8 mouse cellular contexts compared by ENCODE assay signal in genomic region chr17:80206671-80207581, GRCm38 (mm10). TPM values are rescaled to one million over a fixed set of nuclear protein-coding genes. Genes with fewer than 3 reads are reported as not detected.
DNase-seq lines count a peak whose midpoint lies in the region; ATAC-seq and TF ChIP-seq lines count a peak whose summit lies in the region.

Gene Srsf7 (minus strand): TSS chr17:80207307.
Gene Ttc39d (plus strand): TSS chr17:80207460.

- peak; percentile 99 to 100 for DNase-seq in CD8-positive naive resting alpha-beta T cell, adult 2 months (ENCODE audit: low read depth in 2 of 2, low spot score in 2 of 2)
- peak; percentile 97 for DNase-seq in c-Kit-positive CD71-negative TER-119-negative erythroid progenitor cells, embryonic 14.5 days (ENCODE audit: low read depth)
- peak; percentile 99 for DNase-seq in forebrain, embryonic 10.5 days (ENCODE audit: extremely low spot score, low spot score)
- peak; percentile 98 to 99 for DNase-seq in kidney, postnatal 25 days
- peak; percentile 95 to 96 (median 96) for DNase-seq in liver, embryonic 14.5 days (ENCODE audit: low read depth in 3 of 3, low spot score in 3 of 3)
- peak; percentile 98 for DNase-seq in neural tube, embryonic 11.5 days (ENCODE audit: low spot score)
- DNase-seq in stomach, postnatal 0 days (ENCODE audit: low spot score), result peak; percentile 98

- peak within 1 kb of the TSS; percentile 98 for H3K27ac ChIP-seq in forebrain, embryonic 10.5 days
- H3K27ac ChIP-seq in heart, embryonic 15.5 days, result peak within 1 kb of the TSS; percentile 94
- peak within 1 kb of the TSS; percentile 79 for H3K27ac ChIP-seq in liver, embryonic 14.5 days
- peak within 1 kb of the TSS; percentile 98 for H3K27ac ChIP-seq in neural tube, embryonic 11.5 days (ENCODE audit: low read depth, low read length)
- peak within 1 kb of the TSS; percentile 99 for H3K27ac ChIP-seq in stomach, postnatal 0 days (replicated peaks)

- ATAC-seq in heart, embryonic 15.5 days (replicated peaks; ENCODE audit: insufficient number of reproducible peaks, insufficient read depth, low FRiP score, low read depth), result peak; percentile 85
- ATAC-seq in liver, embryonic 14.5 days (ENCODE audit: insufficient read depth), result peak; percentile 91
- ATAC-seq in neural tube, embryonic 11.5 days (ENCODE audit: insufficient read depth, low FRiP score, low TSS enrichment), result peak; percentile 93
- ATAC-seq in stomach, postnatal 0 days (ENCODE audit: low FRiP score, low TSS enrichment), result peak; percentile 94

- under 1% methylated on average over 93 of the region's 95 CpGs for WGBS in forebrain, embryonic 10.5 days
- under 1% methylated on average over 95 of the region's 95 CpGs for WGBS in heart, embryonic 15.5 days
- under 1% methylated on average over 79 of the region's 95 CpGs for WGBS in liver, embryonic 14.5 days (ENCODE audit: insufficient replicate concordance)
- under 1% methylated on average over 87 of the region's 95 CpGs for WGBS in neural tube, embryonic 11.5 days
- WGBS in stomach, postnatal 0 days, result under 1% methylated on average over 71 of the region's 95 CpGs

- H3K9ac ChIP-seq in heart, embryonic 15.5 days, result peak within 1 kb of the TSS; percentile 98
- H3K9ac ChIP-seq in liver, embryonic 14.5 days (replicated peaks), result peak within 1 kb of the TSS; percentile 93
- peak within 1 kb of the TSS; percentile 99 for H3K9ac ChIP-seq in neural tube, embryonic 11.5 days (ENCODE audit: low read length)
- H3K9ac ChIP-seq in stomach, postnatal 0 days (ENCODE audit: low read length), result peak within 1 kb of the TSS; percentile 97

- H3K4me2 ChIP-seq in heart, embryonic 15.5 days, result peak within 1 kb of the TSS; percentile 85
- peak within 1 kb of the TSS; percentile 98 for H3K4me2 ChIP-seq in liver, embryonic 14.5 days (ENCODE audit: low read depth)
- H3K4me2 ChIP-seq in neural tube, embryonic 11.5 days (ENCODE audit: low read depth), result peak within 1 kb of the TSS; percentile 86
- H3K4me2 ChIP-seq in stomach, postnatal 0 days (replicated peaks; ENCODE audit: low read depth), result peak within 1 kb of the TSS; percentile 86

- peaks cover 18% of the 10 kb centered on the region for H3K4me1 ChIP-seq in forebrain, embryonic 10.5 days
- H3K4me1 ChIP-seq in heart, embryonic 15.5 days (replicated peaks), result peaks cover 12% of the 10 kb centered on the region
- peaks cover 0 to 10% of the 10 kb centered on the region in 2 experiments; a peak in 2 of 4 replicates for H3K4me1 ChIP-seq in liver, embryonic 14.5 days (replicated peaks; ENCODE audit: control insufficient read depth in 2 of 2, insufficient read depth in 2 of 2, low read length in 1 of 2)
- H3K4me1 ChIP-seq in neural tube, embryonic 11.5 days (ENCODE audit: control insufficient read depth, insufficient read depth, low read length), result peaks cover 6% of the 10 kb centered on the region
- H3K4me1 ChIP-seq in stomach, postnatal 0 days (replicated peaks; ENCODE audit: control insufficient read depth, insufficient read depth), result no peaks in the 10 kb centered on the region

- peak within 1 kb of the TSS; percentile 97 for H3K4me3 ChIP-seq in forebrain, embryonic 10.5 days
- peak within 1 kb of the TSS; percentile 98 for H3K4me3 ChIP-seq in heart, embryonic 15.5 days
- H3K4me3 ChIP-seq in liver, embryonic 14.5 days (ENCODE audit: insufficient read depth in 1 of 2, low read depth in 2 of 2, low read length in 2 of 2), result peak within 1 kb of the TSS; percentile 86 to 91
- peak within 1 kb of the TSS; percentile 97 for H3K4me3 ChIP-seq in neural tube, embryonic 11.5 days (ENCODE audit: low read depth, low read length)
- H3K4me3 ChIP-seq in stomach, postnatal 0 days (ENCODE audit: low read depth, low read length), result peak within 1 kb of the TSS; percentile 97

- H3K27me3 ChIP-seq in forebrain, embryonic 10.5 days (ENCODE audit: poor library complexity, severe bottlenecking), result no peaks in the 10 kb centered on the region
- no peaks in the 10 kb centered on the region for H3K27me3 ChIP-seq in heart, embryonic 15.5 days
- H3K27me3 ChIP-seq in liver, embryonic 14.5 days (ENCODE audit: control insufficient read depth, insufficient read depth, low read length), result no peaks in the 10 kb centered on the region
- no peaks in the 10 kb centered on the region for H3K27me3 ChIP-seq in neural tube, embryonic 11.5 days (ENCODE audit: control insufficient read depth, insufficient read depth, low read length)
- no peaks in the 10 kb centered on the region for H3K27me3 ChIP-seq in stomach, postnatal 0 days (ENCODE audit: control insufficient read depth, insufficient read depth, low read length)

- peaks cover 40% of the 10 kb centered on the region for H3K36me3 ChIP-seq in forebrain, embryonic 10.5 days (replicated peaks)
- H3K36me3 ChIP-seq in heart, embryonic 15.5 days, result peaks cover 21% of the 10 kb centered on the region
- H3K36me3 ChIP-seq in liver, embryonic 14.5 days (replicated peaks; ENCODE audit: control insufficient read depth, insufficient read depth, low read depth), result peaks cover 38% of the 10 kb centered on the region
- H3K36me3 ChIP-seq in neural tube, embryonic 11.5 days (ENCODE audit: control insufficient read depth, insufficient read depth, low read length), result peaks cover 13% of the 10 kb centered on the region
- H3K36me3 ChIP-seq in stomach, postnatal 0 days (ENCODE audit: control insufficient read depth, insufficient read depth, low read length), result peaks cover 11% of the 10 kb centered on the region; the same call in 1 of the 2 replicates

- TF ChIP-seq CTCF in liver, embryonic 14.5 days (IDR thresholded peaks at IDR 0.05; ENCODE audit: low read depth), result no peak
- peak; percentile 1; the same call in 1 of the 2 replicates for TF ChIP-seq CTCF in stomach, postnatal 0 days (IDR thresholded peaks at IDR 0.05; ENCODE audit: low read depth)

- no peaks in the 10 kb centered on the region for H3K9me3 ChIP-seq in forebrain, embryonic 10.5 days
- no peaks in the 10 kb centered on the region for H3K9me3 ChIP-seq in heart, embryonic 15.5 days (replicated peaks)
- no peaks in the 10 kb centered on the region for H3K9me3 ChIP-seq in liver, embryonic 14.5 days (ENCODE audit: control insufficient read depth, low read length)
- no peaks in the 10 kb centered on the region for H3K9me3 ChIP-seq in neural tube, embryonic 11.5 days (ENCODE audit: control insufficient read depth, low read length)
- H3K9me3 ChIP-seq in stomach, postnatal 0 days (ENCODE audit: control insufficient read depth, low read length), result no peaks in the 10 kb centered on the region

- peak; percentile 60; the same call in 1 of the 2 replicates for TF ChIP-seq EP300 in liver, embryonic 14.5 days (IDR thresholded peaks at IDR 0.05; ENCODE audit: low read depth)
- TF ChIP-seq EP300 in stomach, postnatal 0 days (optimal IDR thresholded peaks at IDR 0.05), result peak; percentile 87

RNA-seq across cellular contexts. Expression of gene Srsf7, which starts in this region (rescaled TPM):
- 917 and 919 TPM in 2 replicates for polyA plus RNA-seq in forebrain, embryonic 10.5 days (2016; fragmentation: Nextera tagmentation; extraction: Ambion mirVana)
- 252 and 294 TPM in 2 replicates for polyA plus RNA-seq in heart, embryonic 15.5 days (2015; fragmentation: Nextera tagmentation; extraction: Ambion mirVana)
- 89.9 and 146 TPM in 2 replicates for polyA plus RNA-seq in liver, embryonic 14.5 days (2012; rRNA removed)
- polyA plus RNA-seq in liver, embryonic 14.5 days (2014; fragmentation: Nextera tagmentation; extraction: Ambion mirVana), result 264 TPM in 2 replicates
- polyA plus RNA-seq in neural tube, embryonic 11.5 days (2014; fragmentation: Nextera tagmentation; extraction: Ambion mirVana), result 761 and 791 TPM in 2 replicates
- polyA plus RNA-seq in stomach, postnatal 0 days (2015; fragmentation: Nextera tagmentation; extraction: Ambion mirVana), result 208 and 212 TPM in 2 replicates

RNA-seq across cellular contexts. Expression of gene Ttc39d, which starts in this region (rescaled TPM):
- 0.09 and 0.20 TPM in 2 replicates for polyA plus RNA-seq in forebrain, embryonic 10.5 days (2016; fragmentation: Nextera tagmentation; extraction: Ambion mirVana)
- polyA plus RNA-seq in heart, embryonic 15.5 days (2015; fragmentation: Nextera tagmentation; extraction: Ambion mirVana), result 0.10 TPM in 1 of 2 replicates, not detected in the other
- polyA plus RNA-seq in liver, embryonic 14.5 days (2012; rRNA removed), result 0.02 and 0.04 TPM in 2 replicates
- polyA plus RNA-seq in liver, embryonic 14.5 days (2014; fragmentation: Nextera tagmentation; extraction: Ambion mirVana), result 0.13 TPM in 1 of 2 replicates, not detected in the other
- not detected in 2 replicates for polyA plus RNA-seq in neural tube, embryonic 11.5 days (2014; fragmentation: Nextera tagmentation; extraction: Ambion mirVana)
- 0.05 TPM in 2 replicates for polyA plus RNA-seq in stomach, postnatal 0 days (2015; fragmentation: Nextera tagmentation; extraction: Ambion mirVana)

Comparison
In these comparisons a context has a peak if more than half of its experiments do, and no peak if none do; other contexts are left out.
1. Peak in every context shown above with its lines: DNase-seq, ATAC-seq, H3K4me3 ChIP-seq and H3K27ac ChIP-seq.